Mouse (Mus musculus): ENCODE data around the gene Dip2c.

DNA sequence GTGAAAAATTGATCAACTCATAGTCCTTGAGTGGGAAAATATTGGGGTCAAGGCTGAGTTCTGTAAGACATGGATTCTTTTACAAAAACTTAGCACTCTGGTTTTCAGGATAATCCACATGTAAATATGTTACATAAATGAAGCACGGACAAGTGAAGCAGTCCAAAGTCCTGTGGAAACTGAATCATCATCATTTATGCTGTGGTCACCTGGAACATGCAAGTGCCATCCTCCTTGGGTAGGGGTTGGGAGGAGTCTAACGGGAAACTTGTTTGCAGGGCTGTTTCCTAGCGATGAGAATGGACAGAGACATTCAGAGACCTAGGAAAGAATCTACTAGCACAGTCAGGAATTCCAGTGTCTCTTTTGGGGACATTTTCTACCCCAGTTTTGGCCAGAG lies 213.4 kb downstream of the Dip2c start:
- TF ChIP-seq MAFK (IDR thresholded peaks at IDR 0.05; ENCODE audit: insufficient read depth, low read depth, low read length) (no peak), ZNF384 (IDR thresholded peaks at IDR 0.05; ENCODE audit: low read depth, low read length) (no peak), HCFC1 (IDR thresholded peaks at IDR 0.05; ENCODE audit: borderline replicate concordance, insufficient read depth, low read length) (no peak), CHD2 (IDR thresholded peaks at IDR 0.05; ENCODE audit: low read depth, low read length) (no peak), ZC3H11A (IDR thresholded peaks at IDR 0.05; ENCODE audit: borderline replicate concordance, low read depth, low read length) (no peak)

All from ES-E14 (cell line).